Comparison of ENCODE assay signal across 29 mouse cellular contexts in genomic region chr11:116917361-116917760, GRCm38 (mm10). TPM values are rescaled to one million over a fixed set of nuclear protein-coding genes. Genes with fewer than 3 reads are reported as not detected.
DNase-seq lines count a peak whose midpoint lies in the region; ATAC-seq lines count a peak whose summit lies in the region.
"Had no signal": no experiment of that assay in that cellular context is flagged by ENCODE, and none has a peak within 500 bp of the region (broad histone marks: within the 10 kb centered on the region; RNA-seq: fewer than 3 reads in every experiment).

No protein-coding gene starts in this region.

- H3K36me3 ChIP-seq in forebrain, embryonic 15.5 days, result no peaks in the 10 kb centered on the region
- H3K36me3 ChIP-seq in forebrain, embryonic 11.5 days (ENCODE audit: control insufficient read depth, insufficient read depth, low read length), result no peaks in the 10 kb centered on the region
- H3K36me3 ChIP-seq in neural tube, embryonic 12.5 days, result no peaks in the 10 kb centered on the region
- H3K36me3 ChIP-seq in neural tube, embryonic 15.5 days, result no peaks in the 10 kb centered on the region
- H3K36me3 ChIP-seq: embryonic facial prominence, embryonic 13.5 days; forebrain, embryonic 12.5 days; heart, embryonic 10.5 days; heart, embryonic 15.5 days; intestine, embryonic 15.5 days; limb, embryonic 10.5 days; limb, embryonic 15.5 days; liver, embryonic 13.5 days; midbrain, embryonic 12.5 days had no signal

- 0 out of 2 replicates have a peak, but pooled peaks cover 6% of the 10 kb centered on the region for H3K27me3 ChIP-seq in forebrain, embryonic 15.5 days
- H3K27me3 ChIP-seq in forebrain, embryonic 11.5 days (ENCODE audit: control insufficient read depth, insufficient read depth, low read length), result peaks cover 16% of the 10 kb centered on the region
- peaks cover 23% of the 10 kb centered on the region for H3K27me3 ChIP-seq in neural tube, embryonic 12.5 days (replicated peaks)
- peaks cover 13% of the 10 kb centered on the region; the same call in 1 of the 2 replicates for H3K27me3 ChIP-seq in neural tube, embryonic 15.5 days (replicated peaks)

- no peaks in the 10 kb centered on the region for H3K9me3 ChIP-seq in forebrain, embryonic 15.5 days
- no peaks in the 10 kb centered on the region for H3K9me3 ChIP-seq in forebrain, embryonic 11.5 days (ENCODE audit: control insufficient read depth, low read length)
- H3K9me3 ChIP-seq in neural tube, embryonic 12.5 days, result no peaks in the 10 kb centered on the region
- no peaks in the 10 kb centered on the region for H3K9me3 ChIP-seq in neural tube, embryonic 15.5 days (replicated peaks)
- H3K9me3 ChIP-seq: embryonic facial prominence, embryonic 13.5 days; forebrain, embryonic 12.5 days; heart, embryonic 10.5 days; heart, embryonic 15.5 days; intestine, embryonic 15.5 days; limb, embryonic 10.5 days; limb, embryonic 15.5 days; liver, embryonic 13.5 days; megakaryocyte, embryonic 14.5 days; midbrain, embryonic 12.5 days had no signal

- H3K27ac ChIP-seq in forebrain, embryonic 15.5 days (replicated peaks), result 0 out of 2 replicates have a peak overlapping the region, but pooled peaks have one; percentile 91
- H3K27ac ChIP-seq in forebrain, embryonic 11.5 days (ENCODE audit: low read depth, low read length), result no peak overlapping the region
- no peak overlapping the region for H3K27ac ChIP-seq in neural tube, embryonic 12.5 days
- no peak overlapping the region for H3K27ac ChIP-seq in neural tube, embryonic 15.5 days (replicated peaks)
- H3K27ac ChIP-seq: embryonic facial prominence, embryonic 13.5 days; forebrain, embryonic 12.5 days; heart, embryonic 10.5 days; heart, embryonic 15.5 days; hindbrain, postnatal 0 days; intestine, embryonic 15.5 days; limb, embryonic 10.5 days; limb, embryonic 15.5 days; liver, embryonic 13.5 days; midbrain, embryonic 12.5 days had no signal

- H3K4me1 ChIP-seq in forebrain, embryonic 15.5 days, result peaks cover 53% of the 10 kb centered on the region
- peaks cover 6% of the 10 kb centered on the region; the same call in 1 of the 2 replicates for H3K4me1 ChIP-seq in forebrain, embryonic 11.5 days (replicated peaks; ENCODE audit: control insufficient read depth, insufficient read depth, low read length)
- peaks cover 55% of the 10 kb centered on the region for H3K4me1 ChIP-seq in neural tube, embryonic 12.5 days
- H3K4me1 ChIP-seq in neural tube, embryonic 15.5 days, result peaks cover 64% of the 10 kb centered on the region

- no peak for ATAC-seq in forebrain, embryonic 15.5 days (replicated peaks)
- no peak for ATAC-seq in forebrain, embryonic 11.5 days (replicated peaks; ENCODE audit: low FRiP score)
- no peak for ATAC-seq in neural tube, embryonic 12.5 days (ENCODE audit: low FRiP score, low read depth)
- ATAC-seq in neural tube, embryonic 15.5 days (ENCODE audit: low FRiP score), result no peak
- ATAC-seq: hindbrain, postnatal 0 days; intestine, embryonic 15.5 days; lung, postnatal 0 days; Patski had no signal

- 59% methylated on average over 7 of the region's 7 CpGs for WGBS in forebrain, embryonic 15.5 days
- WGBS in forebrain, embryonic 11.5 days, result 63% methylated on average over 7 of the region's 7 CpGs
- 59% methylated on average over 7 of the region's 7 CpGs for WGBS in neural tube, embryonic 12.5 days
- WGBS in neural tube, embryonic 15.5 days, result 50% methylated on average over 7 of the region's 7 CpGs

- no peak overlapping the region for H3K4me3 ChIP-seq in forebrain, embryonic 15.5 days
- no peak overlapping the region for H3K4me3 ChIP-seq in forebrain, embryonic 11.5 days (ENCODE audit: low read depth, low read length)
- no peak overlapping the region for H3K4me3 ChIP-seq in neural tube, embryonic 12.5 days
- H3K4me3 ChIP-seq in neural tube, embryonic 15.5 days (replicated peaks), result no peak overlapping the region
- H3K4me3 ChIP-seq: embryonic facial prominence, embryonic 13.5 days; forebrain, embryonic 12.5 days; heart, embryonic 10.5 days; heart, embryonic 15.5 days; intestine, embryonic 15.5 days; limb, embryonic 10.5 days; limb, embryonic 15.5 days; liver, embryonic 13.5 days; megakaryocyte, embryonic 14.5 days; midbrain, embryonic 12.5 days had no signal

- DNase-seq in forebrain, embryonic 11.5 days (ENCODE audit: low spot score), result no peak
- peak; percentile 45 to 61 for DNase-seq in kidney, postnatal 4 days
- no peak for DNase-seq in kidney, postnatal 36 days
- no peak for DNase-seq in neural tube, embryonic 10.5 days (ENCODE audit: extremely low spot score, low spot score)
- DNase-seq: adrenal gland, postnatal 10 days; cerebellum, adult 11 months; cerebellum, adult 9-10 months; gastrocnemius, postnatal 14 days; heart, adult 11 months; kidney, adult 2 months; liver, embryonic 13.5 days; lung, adult 18-20 months; lung, postnatal 4 days; thymus, postnatal 4 days had no signal

- no peak overlapping the region for H3K4me2 ChIP-seq in forebrain, embryonic 15.5 days (replicated peaks)
- no peak overlapping the region for H3K4me2 ChIP-seq in forebrain, embryonic 11.5 days (ENCODE audit: low read depth, low read length, severe bottlenecking)
- H3K4me2 ChIP-seq in neural tube, embryonic 12.5 days (replicated peaks), result peak overlapping the region; percentile 86; the same call in 1 of the 2 replicates
- 0 out of 2 replicates have a peak overlapping the region, but pooled peaks have one; percentile 74 for H3K4me2 ChIP-seq in neural tube, embryonic 15.5 days
- H3K4me2 ChIP-seq: embryonic facial prominence, embryonic 13.5 days; heart, embryonic 15.5 days; intestine, embryonic 15.5 days; limb, embryonic 15.5 days; liver, embryonic 13.5 days had no signal

- H3K9ac ChIP-seq in forebrain, embryonic 15.5 days (replicated peaks), result no peak overlapping the region
- H3K9ac ChIP-seq in forebrain, embryonic 11.5 days (ENCODE audit: low read length), result no peak overlapping the region
- no peak overlapping the region for H3K9ac ChIP-seq in neural tube, embryonic 12.5 days
- no peak overlapping the region for H3K9ac ChIP-seq in neural tube, embryonic 15.5 days (replicated peaks)
- H3K9ac ChIP-seq: embryonic facial prominence, embryonic 13.5 days; heart, embryonic 15.5 days; intestine, embryonic 15.5 days; limb, embryonic 15.5 days; liver, embryonic 13.5 days had no signal

RNA-seq across cellular contexts. Expression of gene Mgat5b, which starts 1.3 kb away (rescaled TPM):
- polyA plus RNA-seq in forebrain, embryonic 15.5 days (2015; fragmentation: Nextera tagmentation; extraction: Ambion mirVana), result 32.0 and 32.8 TPM in 2 replicates
- polyA plus RNA-seq in forebrain, embryonic 11.5 days (2014; fragmentation: Nextera tagmentation; extraction: Ambion mirVana), result 9.3 and 11.8 TPM in 2 replicates
- polyA plus RNA-seq in neural tube, embryonic 12.5 days (2016; fragmentation: Nextera tagmentation; extraction: Ambion mirVana), result 26.8 and 30.1 TPM in 2 replicates
- 20.1 and 25.0 TPM in 2 replicates for polyA plus RNA-seq in neural tube, embryonic 15.5 days (2015; fragmentation: Nextera tagmentation; extraction: Ambion mirVana)
- polyA plus RNA-seq: liver, embryonic 13.5 days; lung, postnatal 0 days had no signal

Comparison
In these comparisons a context has a peak if more than half of its experiments do, and no peak if none do; other contexts are left out.
1. DNase-seq: peak in kidney, postnatal 4 days (2 of 2); none in forebrain, embryonic 11.5 days (single experiment), kidney, postnatal 36 days (0 of 2) and neural tube, embryonic 10.5 days (single experiment).
2. H3K4me2 ChIP-seq: peak in neural tube, embryonic 12.5 days (single experiment) and neural tube, embryonic 15.5 days (single experiment); none in forebrain, embryonic 15.5 days (single experiment) and forebrain, embryonic 11.5 days (single experiment).